Mouse (Mus musculus) embryonic fibroblast, embryonic 13.5 days (primary cell): ENCODE measurements around the gene 2610042L04Rik.
"Not testable (repeated sequence)": the region's sequence is repeated elsewhere in the genome, so short reads cannot be mapped to it uniquely, and the experiment has no call there.

Experiments
- CTCF ChIP-seq: IDR thresholded peaks from 2 replicates; pipeline ENCODE4 v1.5.1; 2011; ENCODE audit warnings: mild to moderate bottlenecking, control low read depth, low read length, moderate library complexity, borderline replicate concordance; ENCODE audit not compliant: insufficient read depth
- POLR2A ChIP-seq: IDR thresholded peaks from 2 replicates; pipeline ENCODE4 v1.6.1; 2011; ENCODE audit warnings: low read depth, mild to moderate bottlenecking, control low read depth, low read length, moderate library complexity

DNA sequence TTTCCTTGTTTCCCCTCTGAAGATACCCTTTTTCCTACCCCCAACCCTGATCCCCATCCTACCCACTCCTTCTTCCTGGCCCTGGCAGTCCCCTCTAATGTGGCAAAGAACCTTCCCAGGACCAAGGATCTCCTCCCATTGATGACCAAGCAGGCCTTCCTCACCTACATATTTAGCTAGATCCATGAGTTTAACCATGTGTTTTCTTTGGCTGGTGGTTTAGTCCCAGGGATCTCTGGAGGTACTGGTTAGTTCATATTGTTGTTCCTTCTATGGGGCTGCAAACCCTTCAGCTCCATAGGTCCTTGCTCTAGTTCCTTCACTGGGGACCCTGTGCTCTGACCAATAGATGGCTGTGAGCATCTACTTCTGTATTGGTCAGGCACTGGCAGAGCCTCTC lies 43.3 kb downstream of the 2610042L04Rik start:
- TF ChIP-seq CTCF, POLR2A: not testable (repeated sequence)
